Mouse (Mus musculus) adipocyte (in vitro differentiated cells): ENCODE results near the gene Dnajb2.
A peak's percentile ranks its signal among the peaks of the same experiment; 100 is the strongest.

Source experiments
- DNase-seq: peaks from one replicate; pipeline ENCODE4 v3.0.0-alpha.2; 2016; ENCODE audit warnings: low spot score

Dnajb2 gene

GRCm38 (mm10) chr1:75236117-75237050, at the start of gene Dnajb2:
Dnajb2 (plus strand) TSS chr1:75236406.
- DNase-seq: peak; percentile 82

- no peak for DNase-seq
Observed at GRCm38 (mm10) chr1:75187126-75187525, 49.1 kb upstream of the Dnajb2 start.

GRCm38 (mm10) chr1:75187914-75188483, 48.2 kb upstream of the Dnajb2 start:
- no peak for DNase-seq

- DNase-seq: peak; percentile 19
Observed at GRCm38 (mm10) chr1:75190577-75190976, 45.6 kb upstream of the Dnajb2 start.

- no peak for DNase-seq
Observed at GRCm38 (mm10) chr1:75191258-75191621, 45.0 kb upstream of the Dnajb2 start.

- DNase-seq: peak; percentile 99
Observed at GRCm38 (mm10) chr1:75191622-75192402, 44.4 kb upstream of the Dnajb2 start, which contains the start of the genes Ankzf1 and Atg9a. Ankzf1 (plus strand) TSS chr1:75192151. Atg9a (minus strand) TSS chr1:75192196.

- DNase-seq: peak; percentile 52
Observed at GRCm38 (mm10) chr1:75192452-75192851, 43.8 kb upstream of the Dnajb2 start.

GRCm38 (mm10) chr1:75201236-75201635, 35.0 kb upstream of the Dnajb2 start:
- DNase-seq: peak; percentile 33

- peak; percentile 37 for DNase-seq
Observed at GRCm38 (mm10) chr1:75208967-75209678, 27.1 kb upstream of the Dnajb2 start.

- DNase-seq: peak; percentile 95
Observed at GRCm38 (mm10) chr1:75210136-75211087, 25.8 kb upstream of the Dnajb2 start, which contains the start of the genes Glb1l and Stk16. Glb1l (minus strand) TSS chr1:75210813. Stk16 (plus strand) TSS chr1:75210838.

- peak; percentile 12 for DNase-seq
Observed at GRCm38 (mm10) chr1:75211141-75211708, 25.0 kb upstream of the Dnajb2 start.

GRCm38 (mm10) chr1:75212542-75212941, 23.7 kb upstream of the Dnajb2 start:
- no peak for DNase-seq

- DNase-seq: no peak
Observed at GRCm38 (mm10) chr1:75213096-75213495, 23.1 kb upstream of the Dnajb2 start.

GRCm38 (mm10) chr1:75214442-75214841, 21.8 kb upstream of the Dnajb2 start:
- DNase-seq: no peak

- DNase-seq: peak; percentile 28
Observed at GRCm38 (mm10) chr1:75214886-75215285, 21.3 kb upstream of the Dnajb2 start.

GRCm38 (mm10) chr1:75215785-75216184, 20.4 kb upstream of the Dnajb2 start:
- DNase-seq: no peak

GRCm38 (mm10) chr1:75216797-75217585, 19.2 kb upstream of the Dnajb2 start:
- no peak for DNase-seq

GRCm38 (mm10) chr1:75217893-75218226, 18.3 kb upstream of the Dnajb2 start:
- no peak for DNase-seq

GRCm38 (mm10) chr1:75218227-75219001, 17.8 kb upstream of the Dnajb2 start:
- no peak for DNase-seq
